Mouse (Mus musculus): ENCODE measurements around the gene Snu13. TPM values are rescaled to one million over a fixed set of nuclear protein-coding genes. Genes with fewer than 3 reads are reported as not detected.

Gene Snu13
- polyA plus RNA-seq, 1 experiment from 2014 or later, result 237 TPM

Other genes starting within 250 kb of the Snu13 start
- gene Tef, start 245.2 kb downstream of the Snu13 start, polyA plus RNA-seq (2015; fragmentation: Nextera tagmentation; extraction: Ambion mirVana), result 23.7 and 25.3 TPM in 2 replicates
- gene Tob2, start 188.8 kb downstream of the Snu13 start, polyA plus RNA-seq (2015; fragmentation: Nextera tagmentation; extraction: Ambion mirVana), result 17.4 and 17.7 TPM in 2 replicates
- gene Phf5a, start 175.7 kb downstream of the Snu13 start, polyA plus RNA-seq (2015; fragmentation: Nextera tagmentation; extraction: Ambion mirVana), result 119 and 123 TPM in 2 replicates
- gene Aco2, start 175.3 kb downstream of the Snu13 start, polyA plus RNA-seq (2015; fragmentation: Nextera tagmentation; extraction: Ambion mirVana), result 282 and 287 TPM in 2 replicates
- 87.3 and 92.0 TPM in 2 replicates for gene Polr3h, start 121.4 kb downstream of the Snu13 start, polyA plus RNA-seq (2015; fragmentation: Nextera tagmentation; extraction: Ambion mirVana)
- 213 and 253 TPM in 2 replicates for gene Csdc2, start 110.8 kb downstream of the Snu13 start, polyA plus RNA-seq (2015; fragmentation: Nextera tagmentation; extraction: Ambion mirVana)
- 102 and 108 TPM in 2 replicates for gene Pmm1, start 86.7 kb downstream of the Snu13 start, polyA plus RNA-seq (2015; fragmentation: Nextera tagmentation; extraction: Ambion mirVana)
- not detected in 2 replicates for gene 1700029P11Rik, start 67.1 kb downstream of the Snu13 start, polyA plus RNA-seq (2015; fragmentation: Nextera tagmentation; extraction: Ambion mirVana)
- 40.8 and 43.4 TPM in 2 replicates for gene Xrcc6, start 59.8 kb downstream of the Snu13 start, polyA plus RNA-seq (2015; fragmentation: Nextera tagmentation; extraction: Ambion mirVana)
- 52.6 and 55.1 TPM in 2 replicates for gene Desi1, start 13.7 kb downstream of the Snu13 start, polyA plus RNA-seq (2015; fragmentation: Nextera tagmentation; extraction: Ambion mirVana)
- not detected in 2 replicates for gene 4930407I10Rik, start 11.6 kb upstream of the Snu13 start, polyA plus RNA-seq (2015; fragmentation: Nextera tagmentation; extraction: Ambion mirVana)
- 0.08 and 0.09 TPM in 2 replicates for gene Mei1, start 22.4 kb upstream of the Snu13 start, polyA plus RNA-seq (2015; fragmentation: Nextera tagmentation; extraction: Ambion mirVana)
- gene Ccdc134, start 80.3 kb upstream of the Snu13 start, polyA plus RNA-seq (2015; fragmentation: Nextera tagmentation; extraction: Ambion mirVana), result 11.6 and 12.0 TPM in 2 replicates
- 204 and 209 TPM in 2 replicates for gene Srebf2, start 99.6 kb upstream of the Snu13 start, polyA plus RNA-seq (2015; fragmentation: Nextera tagmentation; extraction: Ambion mirVana)
- gene Shisa8, start 165.2 kb upstream of the Snu13 start, polyA plus RNA-seq (2015; fragmentation: Nextera tagmentation; extraction: Ambion mirVana), result 2.9 and 4.6 TPM in 2 replicates
- gene Tnfrsf13c, start 176.8 kb upstream of the Snu13 start, polyA plus RNA-seq (2015; fragmentation: Nextera tagmentation; extraction: Ambion mirVana), result 0.37 and 0.69 TPM in 2 replicates
- 24.0 and 25.4 TPM in 2 replicates for gene Cenpm, start 197.2 kb upstream of the Snu13 start, polyA plus RNA-seq (2015; fragmentation: Nextera tagmentation; extraction: Ambion mirVana)
- gene 1500009C09Rik, start 204.8 kb upstream of the Snu13 start, polyA plus RNA-seq (2015; fragmentation: Nextera tagmentation; extraction: Ambion mirVana), result 15.9 and 16.6 TPM in 2 replicates
- 374 and 408 TPM in 2 replicates for gene Sept3, start 227.3 kb upstream of the Snu13 start, polyA plus RNA-seq (2015; fragmentation: Nextera tagmentation; extraction: Ambion mirVana)